Mouse (Mus musculus): ENCODE results near the gene Usp17la. TPM values are rescaled to one million over a fixed set of nuclear protein-coding genes. Genes with fewer than 3 reads are reported as not detected.

Gene Usp17la
- polyA plus RNA-seq (2015; fragmentation: Nextera tagmentation; extraction: Ambion mirVana) = not detected in 2 replicates

DNA sequence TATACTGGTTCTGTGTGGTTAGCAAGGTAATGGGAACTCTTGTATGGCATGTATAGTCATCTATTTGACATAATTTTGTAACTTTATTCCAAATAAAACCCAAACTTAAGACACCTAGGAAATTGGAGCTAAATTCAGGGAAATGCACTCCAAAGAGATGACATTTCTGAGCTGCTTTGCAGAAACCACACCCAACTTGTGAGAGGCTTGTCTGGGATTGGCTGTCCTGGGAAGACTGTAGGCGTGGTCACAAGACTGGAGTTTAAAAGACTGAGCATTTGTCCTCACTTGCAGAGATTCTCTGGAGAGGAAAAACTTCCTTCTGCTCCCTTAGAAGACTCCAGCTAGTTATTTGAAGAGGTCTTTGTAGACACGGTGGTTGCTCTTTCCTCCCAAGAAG, at the start of gene Usp17la:
Gene Usp17la (plus strand): TSS at position 301 of the 400 bp plus-strand sequence.

DNA sequence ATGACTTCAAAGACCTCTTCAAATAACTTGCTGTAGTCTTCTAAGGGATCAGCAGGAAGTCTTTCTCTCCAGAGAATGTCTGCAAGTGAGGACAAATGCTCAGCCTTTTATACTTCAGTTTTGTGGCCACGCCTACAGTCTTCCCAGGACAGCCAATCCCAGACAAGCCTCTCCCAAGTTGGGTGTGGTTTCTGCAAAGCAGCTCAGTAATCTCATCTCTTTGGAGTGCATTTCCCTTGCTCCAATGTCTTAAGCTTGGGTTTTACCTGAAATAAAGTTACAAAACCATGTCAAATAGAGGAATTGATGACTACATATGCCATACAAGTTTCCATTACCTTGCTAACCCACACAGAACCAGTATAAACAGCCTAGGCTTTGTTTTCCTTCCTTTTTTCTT, 14.3 kb upstream of the Usp17la start, which contains the start of gene Usp17lb:
Gene Usp17lb (minus strand): TSS at position 101 of the 400 bp plus-strand sequence.

DNA sequence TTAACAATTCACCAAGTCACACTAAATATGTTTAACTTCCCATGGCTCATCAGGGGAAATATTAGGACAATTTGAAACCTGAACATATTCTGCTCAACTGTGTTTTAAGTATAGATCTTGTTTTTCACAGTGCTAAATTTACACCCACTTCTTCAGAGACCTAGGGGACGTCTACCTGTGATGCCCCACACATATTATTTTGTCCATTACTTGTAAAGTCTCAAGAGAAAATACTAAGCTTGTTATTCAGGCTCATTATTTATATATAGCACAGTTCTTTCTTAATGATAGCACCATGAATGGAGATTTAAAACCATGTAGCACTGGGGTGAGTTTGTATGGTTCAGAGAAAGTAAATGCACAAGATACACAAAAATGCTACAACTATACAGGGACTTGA, 20.9 kb downstream of the Usp17la start, which contains the start of gene Olfr665:
Gene Olfr665 (plus strand): TSS at position 301 of the 400 bp plus-strand sequence.

DNA sequence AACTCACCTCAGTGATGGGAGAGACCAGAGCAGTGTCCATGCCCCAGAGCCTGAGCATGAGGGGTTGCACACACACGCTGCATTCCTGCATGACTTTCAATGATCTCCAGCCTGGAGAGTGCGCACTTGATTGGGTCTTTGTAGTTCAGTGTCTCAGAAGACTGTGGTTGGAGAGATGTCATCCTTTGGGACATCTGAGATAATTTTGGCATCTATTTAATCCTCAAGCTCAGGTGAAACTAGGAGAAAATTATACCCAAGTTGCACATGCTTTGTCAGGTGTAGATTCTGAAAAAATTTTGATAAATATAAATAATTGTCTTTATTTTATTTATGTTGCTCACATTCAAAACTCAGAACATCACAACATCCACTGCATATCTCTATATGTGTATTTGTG, 39.0 kb downstream of the Usp17la start, which contains the start of gene Olfr666:
Gene Olfr666 (minus strand): TSS at position 101 of the 400 bp plus-strand sequence.

Other genes starting within 250 kb of the Usp17la start
- not detected in 2 replicates for gene Olfr656, start 243.1 kb upstream of the Usp17la start, polyA plus RNA-seq (2015; fragmentation: Nextera tagmentation; extraction: Ambion mirVana)
- gene Olfr657, start 232.2 kb upstream of the Usp17la start, polyA plus RNA-seq (2015; fragmentation: Nextera tagmentation; extraction: Ambion mirVana) = not detected in 2 replicates
- gene Olfr658, start 209.7 kb upstream of the Usp17la start, polyA plus RNA-seq (2015; fragmentation: Nextera tagmentation; extraction: Ambion mirVana) = 0.28 and 0.37 TPM in 2 replicates
- gene Olfr659, start 190.3 kb upstream of the Usp17la start, polyA plus RNA-seq (2015; fragmentation: Nextera tagmentation; extraction: Ambion mirVana) = not detected in 2 replicates
- not detected in 2 replicates for gene Olfr661, start 170.5 kb upstream of the Usp17la start, polyA plus RNA-seq (2015; fragmentation: Nextera tagmentation; extraction: Ambion mirVana)
- not detected in 2 replicates for gene Usp17le, start 79.5 kb upstream of the Usp17la start, polyA plus RNA-seq (2015; fragmentation: Nextera tagmentation; extraction: Ambion mirVana)
- not detected in 2 replicates for gene Usp17lb, start 14.4 kb upstream of the Usp17la start, polyA plus RNA-seq (2015; fragmentation: Nextera tagmentation; extraction: Ambion mirVana)
- not detected in 2 replicates for gene Olfr665, start 21.0 kb downstream of the Usp17la start, polyA plus RNA-seq (2015; fragmentation: Nextera tagmentation; extraction: Ambion mirVana)
- gene Olfr666, start 38.9 kb downstream of the Usp17la start, polyA plus RNA-seq (2015; fragmentation: Nextera tagmentation; extraction: Ambion mirVana) = not detected in 2 replicates
- gene Olfr667, start 64.5 kb downstream of the Usp17la start, polyA plus RNA-seq (2015; fragmentation: Nextera tagmentation; extraction: Ambion mirVana) = not detected in 2 replicates
- not detected in 2 replicates for gene Olfr668, start 71.0 kb downstream of the Usp17la start, polyA plus RNA-seq (2015; fragmentation: Nextera tagmentation; extraction: Ambion mirVana)
- gene Olfr669, start 77.2 kb downstream of the Usp17la start, polyA plus RNA-seq (2015; fragmentation: Nextera tagmentation; extraction: Ambion mirVana) = not detected in 2 replicates
- not detected in 2 replicates for gene Olfr670, start 105.6 kb downstream of the Usp17la start, polyA plus RNA-seq (2015; fragmentation: Nextera tagmentation; extraction: Ambion mirVana)
- gene Olfr671, start 122.1 kb downstream of the Usp17la start, polyA plus RNA-seq (2015; fragmentation: Nextera tagmentation; extraction: Ambion mirVana) = not detected in 2 replicates
- gene Olfr672, start 145.0 kb downstream of the Usp17la start, polyA plus RNA-seq (2015; fragmentation: Nextera tagmentation; extraction: Ambion mirVana) = not detected in 2 replicates
- not detected in 2 replicates for gene Olfr675, start 171.5 kb downstream of the Usp17la start, polyA plus RNA-seq (2015; fragmentation: Nextera tagmentation; extraction: Ambion mirVana)
- gene Olfr676, start 175.7 kb downstream of the Usp17la start, polyA plus RNA-seq (2015; fragmentation: Nextera tagmentation; extraction: Ambion mirVana) = not detected in 2 replicates
- gene Olfr677, start 194.4 kb downstream of the Usp17la start, polyA plus RNA-seq (2015; fragmentation: Nextera tagmentation; extraction: Ambion mirVana) = not detected in 2 replicates
- gene Olfr678, start 207.5 kb downstream of the Usp17la start, polyA plus RNA-seq (2015; fragmentation: Nextera tagmentation; extraction: Ambion mirVana) = not detected in 2 replicates
- gene Olfr679, start 224.2 kb downstream of the Usp17la start, polyA plus RNA-seq (2015; fragmentation: Nextera tagmentation; extraction: Ambion mirVana) = not detected in 2 replicates
- not detected in 2 replicates for gene Olfr680-ps1, start 235.8 kb downstream of the Usp17la start, polyA plus RNA-seq (2015; fragmentation: Nextera tagmentation; extraction: Ambion mirVana)